Mouse (Mus musculus) liver, postnatal 0 days (tissue): ENCODE measurements around the gene Tmem35b. TPM values are rescaled to one million over a fixed set of nuclear protein-coding genes. Genes with fewer than 3 reads are reported as not detected.

Experiments
- ATAC-seq: fragments of 200-750 bp; cut with Nextera tagmentation; 2 replicates; pipeline ENCODE4 v1.8.0; 2017; ENCODE audit warnings: mild to moderate bottlenecking, moderate library complexity
- DNase-seq: peaks from one replicate; pipeline ENCODE4 v3.0.0-alpha.2; 2016
- H3K27ac ChIP-seq: fragments of 300-500 bp; sonication (generic); 2 replicates; pipeline ENCODE4 v1.5.1; 2014; ENCODE audit warnings: antibody characterized with exemption, moderate library complexity, mild to moderate bottlenecking, low read depth
- H3K27me3 ChIP-seq: fragments of 300-500 bp; sonication (generic); 2 replicates; pipeline ENCODE4 v1.6.1; 2014; ENCODE audit warnings: low read length, control low read depth, mixed read lengths; ENCODE audit not compliant: insufficient read depth
- H3K36me3 ChIP-seq: fragments of 300-500 bp; sonication (generic); replicated peaks from 2 replicates; pipeline ENCODE4 v1.6.1; 2014; ENCODE audit warnings: mild to moderate bottlenecking, control low read depth, low read length, moderate library complexity, mixed read lengths; ENCODE audit not compliant: insufficient read depth
- H3K4me1 ChIP-seq: fragments of 300-500 bp; sonication (generic); 2 replicates; pipeline ENCODE4 v1.6.1; 2014; ENCODE audit warnings: antibody characterized with exemption, mild to moderate bottlenecking, control low read depth; ENCODE audit not compliant: insufficient read depth
- H3K4me2 ChIP-seq: fragments of 300-500 bp; sonication (generic); 2 replicates; pipeline ENCODE4 v1.6.1; 2014; ENCODE audit warnings: low read depth, mild to moderate bottlenecking, low read length, moderate library complexity, mixed read lengths
- H3K4me3 ChIP-seq: fragments of 300-500 bp; sonication (generic); 2 replicates; pipeline ENCODE4 v1.5.1; 2014; ENCODE audit warnings: low read depth, low read length
- H3K9ac ChIP-seq: fragments of 300-500 bp; sonication (generic); replicated peaks from 2 replicates; pipeline ENCODE4 v1.6.1; 2014; ENCODE audit warnings: mild to moderate bottlenecking, moderate library complexity
- H3K9me3 ChIP-seq: fragments of 300-500 bp; sonication (generic); 2 replicates; pipeline ENCODE4 v1.6.1; 2016; ENCODE audit warnings: mild to moderate bottlenecking, control low read depth, low read length, mixed read lengths
- CTCF ChIP-seq: sonication (generic); IDR thresholded peaks from 2 replicates; pipeline ENCODE4 v1.5.1; 2016; ENCODE audit warnings: antibody characterized with exemption, low read depth
- EP300 ChIP-seq: IDR thresholded peaks from 2 replicates; pipeline ENCODE4 v1.6.1; 2016; ENCODE audit warnings: antibody characterized with exemption, low read depth, mild to moderate bottlenecking
- WGBS: fragments of 180-500 bp; shearing (Covaris S2); extraction: QIAGEN DNeasy Blood & Tissue Kit; methylation state at CpG from one replicate; pipeline ENCODE4 v1.1.7; 2014; ENCODE audit not compliant: insufficient replicate concordance; 5-methylcytosine and 5-hydroxymethylcytosine counted together
- polyA plus RNA-seq: library from polyadenylated mRNA; unstranded; fragments of >200 nt; fragmentation: Nextera tagmentation; extraction: Ambion mirVana; gene quantifications from 2 replicates; pipeline ENCODE4 v1.2.1, GENCODE M21; 2015

The Tmem35b gene
- polyA plus RNA-seq, 1 experiment from 2014 or later = 7.7 TPM

DNA sequence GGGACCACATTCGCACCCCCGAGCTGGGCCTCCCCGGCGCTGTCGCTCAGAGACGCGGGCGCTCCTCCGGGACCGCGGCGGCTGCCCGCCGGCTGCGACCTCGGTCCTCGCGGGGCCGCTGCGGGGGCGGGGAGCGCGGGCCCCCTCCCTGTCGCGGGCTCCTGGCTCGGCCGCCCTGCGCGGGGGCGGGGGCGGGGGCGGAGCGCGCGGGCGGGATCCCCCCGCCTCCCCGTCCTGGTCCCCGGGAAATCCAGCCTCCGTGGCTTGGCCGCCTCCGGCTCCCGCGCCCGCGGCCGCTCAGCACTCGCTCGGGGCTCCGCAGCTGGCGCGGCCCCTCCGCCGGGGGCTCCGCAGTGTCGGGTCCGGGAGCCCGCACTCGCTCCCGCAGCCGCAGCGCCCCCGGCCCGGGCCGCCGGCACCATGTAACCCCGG is 45.4 kb downstream of the Tmem35b start, which contains the start of gene Dlgap3:
Gene Dlgap3, plus strand, starts transcription at position 291 of the 432 bp plus-strand sequence.
- peak within 1 kb of the TSS; percentile 77 for H3K4me2 ChIP-seq
- 1% methylated on average over 27 of the region's 67 CpGs for WGBS
- TF ChIP-seq CTCF (no peak), EP300 (no peak)
- no peaks in the 10 kb centered on the region for H3K36me3 ChIP-seq
- ATAC-seq (peak; percentile 50), DNase-seq (peak; percentile 27)
- peaks cover 9% of the 10 kb centered on the region for H3K4me1 ChIP-seq
- peak within 1 kb of the TSS; percentile 54 for H3K4me3 ChIP-seq
- no peaks in the 10 kb centered on the region for H3K9me3 ChIP-seq
- peaks cover 37% of the 10 kb centered on the region for H3K27me3 ChIP-seq
- H3K9ac ChIP-seq = no peak within 1 kb of the TSS
- no peak within 1 kb of the TSS for H3K27ac ChIP-seq

DNA sequence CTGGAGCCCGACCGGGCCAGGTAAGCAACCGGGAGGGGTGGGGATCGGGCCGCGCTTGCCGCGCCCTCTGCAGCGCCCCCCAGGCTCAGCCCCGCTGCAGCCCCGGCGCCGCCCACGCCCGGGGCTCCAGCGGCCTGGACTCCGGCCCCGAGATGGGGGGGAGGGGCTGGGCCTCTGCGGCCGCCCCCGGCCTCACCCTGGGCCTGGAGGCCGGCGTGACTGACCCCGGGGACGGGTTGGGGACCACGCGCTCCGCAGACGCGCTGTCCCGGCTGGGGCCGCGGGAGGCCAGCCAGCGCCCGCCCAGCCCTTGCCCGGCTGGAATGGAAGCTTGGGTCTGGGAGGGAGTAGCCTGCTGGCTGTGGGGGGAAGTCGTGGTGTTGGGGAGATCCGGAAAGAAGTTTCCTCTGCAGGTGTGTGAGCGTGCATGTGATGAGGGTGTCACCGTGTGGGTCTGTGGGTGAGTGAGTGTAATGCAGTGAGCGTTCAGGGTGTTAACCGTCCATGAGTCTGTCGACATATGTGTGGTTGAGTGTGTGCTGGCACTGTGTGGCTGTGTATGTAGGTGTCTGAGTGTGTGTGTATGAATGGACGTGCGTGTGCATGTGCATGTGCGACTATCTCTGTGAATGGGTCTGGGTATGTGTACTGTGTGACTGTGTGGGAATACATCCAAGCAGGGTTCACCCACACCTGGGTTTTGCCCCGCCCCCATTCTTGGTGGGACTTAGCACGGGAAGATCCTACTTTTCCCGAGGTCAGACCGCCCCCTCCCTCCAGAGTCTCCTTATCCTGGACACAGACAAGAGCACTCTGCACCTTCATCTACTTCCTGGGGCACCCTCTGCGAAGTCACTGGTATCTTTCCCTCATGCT is 46.1 kb downstream of the Tmem35b start:
- H3K4me3 ChIP-seq = peak overlapping the region; percentile 54
- H3K4me2 ChIP-seq = peak overlapping the region; percentile 77
- TF ChIP-seq EP300 (no peak), CTCF (no peak)
- H3K9ac ChIP-seq = no peak overlapping the region
- peaks cover 9% of the 10 kb centered on the region for H3K4me1 ChIP-seq
- peaks cover 37% of the 10 kb centered on the region for H3K27me3 ChIP-seq
- no peaks in the 10 kb centered on the region for H3K36me3 ChIP-seq
- DNase-seq (no peak), ATAC-seq (peak; percentile 41)
- no peak overlapping the region for H3K27ac ChIP-seq
- WGBS = 5% methylated on average over 35 of the region's 51 CpGs
- no peaks in the 10 kb centered on the region for H3K9me3 ChIP-seq

DNA sequence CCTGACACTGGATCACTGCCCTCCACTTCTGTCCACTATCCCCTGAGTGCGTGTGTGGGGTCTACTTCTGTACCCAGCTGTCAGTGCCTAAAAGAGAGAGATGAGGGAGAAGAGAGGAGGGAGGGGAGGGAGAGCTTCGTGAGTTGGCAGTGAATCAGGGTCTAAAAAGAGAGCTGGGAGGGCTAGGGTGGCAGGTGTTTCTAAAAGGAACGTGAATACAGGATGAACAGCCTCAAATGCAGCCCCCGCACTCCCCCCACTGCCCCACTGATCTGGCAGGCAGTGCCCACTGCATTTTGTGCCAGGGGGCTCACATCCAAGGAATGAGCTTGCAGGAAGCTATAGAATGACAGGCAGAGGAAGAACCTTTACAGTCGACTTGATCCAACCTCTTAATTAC is 47.4 kb downstream of the Tmem35b start:
- Histone ChIP-seq H3K9ac (no peak overlapping the region), H3K4me2 (no peak overlapping the region), H3K9me3 (no peaks in the 10 kb centered on the region), H3K4me3 (no peak overlapping the region), H3K4me1 (peaks cover 9% of the 10 kb centered on the region), H3K27ac (no peak overlapping the region), H3K27me3 (peaks cover 37% of the 10 kb centered on the region), H3K36me3 (no peaks in the 10 kb centered on the region)
- TF ChIP-seq EP300 (no peak), CTCF (no peak)
- WGBS = 52% methylated on average over 5 of the region's 5 CpGs
- DNase-seq (no peak), ATAC-seq (no peak)

DNA sequence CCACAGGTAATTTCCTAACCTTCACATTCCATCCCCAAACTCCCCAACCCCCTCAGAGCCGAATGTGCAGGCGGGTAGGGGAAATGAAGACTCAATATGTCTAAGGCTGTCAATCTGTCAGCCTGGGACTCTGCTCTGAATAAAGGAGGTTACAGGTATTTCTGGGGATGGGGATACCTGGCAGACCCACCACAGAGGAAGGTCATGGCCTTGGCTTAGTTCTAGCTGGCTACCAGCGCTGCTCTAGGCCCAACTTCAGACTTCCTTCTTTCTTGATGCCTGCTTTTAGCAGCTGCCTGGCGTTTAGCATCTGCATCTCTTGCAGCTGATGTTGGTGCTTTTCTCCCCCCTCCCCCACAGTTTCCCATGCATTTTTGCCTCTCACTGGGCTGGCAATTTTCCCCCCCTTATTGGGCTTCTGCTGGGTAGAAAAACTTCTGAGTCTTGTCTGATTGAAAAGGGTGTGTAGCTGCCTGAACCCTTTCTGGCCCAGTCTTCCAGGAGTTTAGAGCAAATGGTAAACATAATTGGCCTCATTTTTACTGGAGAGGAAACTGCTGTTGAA is 47.9 kb downstream of the Tmem35b start:
- Histone ChIP-seq H3K9me3 (no peaks in the 10 kb centered on the region), H3K4me3 (no peak overlapping the region), H3K36me3 (no peaks in the 10 kb centered on the region), H3K4me1 (peaks cover 9% of the 10 kb centered on the region), H3K9ac (no peak overlapping the region), H3K4me2 (no peak overlapping the region), H3K27me3 (peaks cover 37% of the 10 kb centered on the region), H3K27ac (no peak overlapping the region)
- 37% methylated on average over 4 of the region's 4 CpGs for WGBS
- DNase-seq (no peak), ATAC-seq (no peak)
- TF ChIP-seq EP300 (no peak), CTCF (no peak)

DNA sequence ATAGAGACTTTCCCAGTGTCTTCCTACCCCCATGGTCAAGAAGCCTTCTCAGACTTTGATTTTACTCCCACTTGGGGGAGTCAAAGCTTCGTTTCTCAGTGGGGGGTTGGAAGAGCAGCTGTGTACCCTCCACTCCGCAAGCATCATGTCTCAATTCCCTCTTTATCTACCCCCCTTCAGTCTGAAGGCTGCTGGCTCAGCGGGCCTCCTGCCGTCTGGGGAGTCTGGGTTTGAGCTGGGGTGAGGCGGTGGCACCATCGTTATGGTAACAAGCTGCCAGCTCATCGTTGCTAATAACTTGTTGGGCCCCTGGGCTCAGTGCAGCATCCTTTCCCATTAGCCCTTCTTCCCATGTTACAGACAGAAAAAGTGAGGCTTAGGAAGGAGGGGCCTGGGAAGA is 48.6 kb downstream of the Tmem35b start:
- Histone ChIP-seq H3K4me3 (no peak overlapping the region), H3K36me3 (no peaks in the 10 kb centered on the region), H3K9ac (no peak overlapping the region), H3K4me2 (no peak overlapping the region), H3K4me1 (peaks cover 9% of the 10 kb centered on the region), H3K27me3 (peaks cover 34% of the 10 kb centered on the region), H3K9me3 (no peaks in the 10 kb centered on the region), H3K27ac (no peak overlapping the region)
- TF ChIP-seq EP300 = no peak
- no peak for TF ChIP-seq CTCF
- DNase-seq (no peak), ATAC-seq (no peak)
- WGBS = 29% methylated on average over 7 of the region's 7 CpGs

DNA sequence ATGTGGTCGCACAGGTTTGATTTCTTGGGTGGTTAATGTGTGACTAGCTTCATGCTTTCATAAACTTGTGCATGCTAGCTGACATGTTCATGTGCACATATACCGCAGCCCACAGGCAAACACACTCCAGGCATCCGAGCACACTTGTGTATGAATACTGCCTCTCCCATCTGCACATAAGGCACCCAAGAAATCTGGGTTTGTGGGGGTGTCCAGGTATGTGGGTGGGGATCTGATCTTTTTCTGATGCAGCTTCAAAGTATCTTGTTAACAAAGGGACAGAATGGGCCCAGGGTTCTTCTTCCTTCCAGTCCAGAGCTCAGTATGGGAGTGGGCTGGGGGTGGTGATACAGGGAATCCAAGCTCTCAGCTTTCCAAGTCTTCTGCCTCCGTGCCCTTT is 49.1 kb downstream of the Tmem35b start:
- no peak for ATAC-seq

More for the DNA sequence above, 49.1 kb downstream of the Tmem35b start:
- no peak overlapping the region for H3K9ac ChIP-seq
- TF ChIP-seq EP300 (no peak), CTCF (no peak)
- H3K4me1 ChIP-seq = peaks cover 9% of the 10 kb centered on the region
- no peak overlapping the region for H3K4me2 ChIP-seq
- H3K4me3 ChIP-seq = no peak overlapping the region
- H3K36me3 ChIP-seq = no peaks in the 10 kb centered on the region
- 62% methylated on average over 4 of the region's 4 CpGs for WGBS
- H3K9me3 ChIP-seq = no peaks in the 10 kb centered on the region
- H3K27me3 ChIP-seq = peaks cover 29% of the 10 kb centered on the region
- H3K27ac ChIP-seq = no peak overlapping the region
- no peak for DNase-seq
